Mouse (Mus musculus) urinary bladder, postnatal 10 days (tissue): ENCODE results near the gene H2-DMa.

Experiments
- DNase-seq: peaks from one replicate; pipeline ENCODE4 v3.0.0; 2022; ENCODE audit warnings: low spot score

The H2-DMa gene

GRCm38 (mm10) chr17:34104804-34105203 lies 14.5 kb upstream of the H2-DMa start:
- DNase-seq, result no peak

GRCm38 (mm10) chr17:34106555-34106954 lies 12.8 kb upstream of the H2-DMa start:
- DNase-seq, result no peak

- DNase-seq, result no peak
Measured at GRCm38 (mm10) chr17:34107109-34107867, 12.1 kb upstream of the H2-DMa start.

GRCm38 (mm10) chr17:34108460-34108859 lies 10.9 kb upstream of the H2-DMa start:
- DNase-seq, result no peak

GRCm38 (mm10) chr17:34109038-34109805 lies 10.1 kb upstream of the H2-DMa start:
- no peak for DNase-seq

- DNase-seq, result no peak
Measured at GRCm38 (mm10) chr17:34109806-34110195, 9.5 kb upstream of the H2-DMa start.

GRCm38 (mm10) chr17:34110309-34110708 lies 9.0 kb upstream of the H2-DMa start:
- DNase-seq, result no peak

- DNase-seq, result no peak
Measured at GRCm38 (mm10) chr17:34114114-34114513, 5.2 kb upstream of the H2-DMa start.

GRCm38 (mm10) chr17:34116736-34117370 lies 2.5 kb upstream of the H2-DMa start:
- DNase-seq, result no peak

GRCm38 (mm10) chr17:34117421-34118112 lies 1.8 kb upstream of the H2-DMa start:
- no peak for DNase-seq

- DNase-seq, result no peak
Measured at GRCm38 (mm10) chr17:34118113-34118872, 1.0 kb upstream of the H2-DMa start.

GRCm38 (mm10) chr17:34118873-34119248 lies 480 bp upstream of the H2-DMa start:
- DNase-seq, result no peak

GRCm38 (mm10) chr17:34120180-34120723 lies 911 bp downstream of the H2-DMa start:
- peak; percentile 78 for DNase-seq

GRCm38 (mm10) chr17:34120814-34121171 lies 1.5 kb downstream of the H2-DMa start:
- DNase-seq, result peak; percentile 68

GRCm38 (mm10) chr17:34121172-34121878 lies 2.0 kb downstream of the H2-DMa start:
- peak; percentile 49 for DNase-seq

- DNase-seq, result no peak
Measured at GRCm38 (mm10) chr17:34121879-34122187, 2.5 kb downstream of the H2-DMa start.

GRCm38 (mm10) chr17:34122188-34122984 lies 3.0 kb downstream of the H2-DMa start, which contains the start of gene Brd2:
Gene Brd2, minus strand, starts transcription at chr17:34122634.
- peak; percentile 90 for DNase-seq

- no peak for DNase-seq
Measured at GRCm38 (mm10) chr17:34123111-34123510, 3.8 kb downstream of the H2-DMa start.

GRCm38 (mm10) chr17:34123518-34123917 lies 4.2 kb downstream of the H2-DMa start:
- no peak for DNase-seq

- no peak for DNase-seq
Measured at GRCm38 (mm10) chr17:34124649-34125048, 5.3 kb downstream of the H2-DMa start.
